Mouse (Mus musculus) ovary, postnatal 14 days (tissue): ENCODE results near the gene Sik3.
"Not testable (repeated sequence)": the region's sequence is repeated elsewhere in the genome, so short reads cannot be mapped to it uniquely, and the experiment has no call there.

Experiments used
- DNase-seq: peaks from one replicate; pipeline ENCODE4 v3.0.0; 2022; ENCODE audit warnings: low spot score

Sik3 gene

DNA sequence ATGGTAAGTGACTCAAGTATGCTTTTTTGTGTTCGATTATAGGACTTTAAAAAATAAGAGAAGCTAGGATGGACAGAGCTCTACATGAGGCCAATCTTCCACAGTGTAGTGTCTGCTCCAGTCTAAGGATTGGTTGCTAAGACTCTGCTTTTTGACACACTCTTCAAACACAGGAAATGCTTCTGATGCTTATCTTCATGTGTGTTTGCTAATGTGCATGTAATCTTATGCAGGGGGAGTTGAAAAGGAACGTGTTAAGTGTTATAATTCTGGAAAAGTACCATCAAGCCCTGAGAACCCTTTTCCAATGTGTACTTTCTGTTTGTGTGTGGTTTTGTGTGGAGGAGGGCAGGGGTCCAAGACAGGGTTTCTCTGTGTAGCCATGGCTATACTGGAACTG is 141.8 kb downstream of the Sik3 start:
- no peak for DNase-seq

GRCm38 (mm10) chr9:46155026-46155425 is 142.4 kb downstream of the Sik3 start:
- DNase-seq = no peak

- not testable (repeated sequence) for DNase-seq
Observed at GRCm38 (mm10) chr9:46155818-46156217, 143.2 kb downstream of the Sik3 start.

GRCm38 (mm10) chr9:46156711-46157110 is 144.1 kb downstream of the Sik3 start:
- DNase-seq = no peak

DNA sequence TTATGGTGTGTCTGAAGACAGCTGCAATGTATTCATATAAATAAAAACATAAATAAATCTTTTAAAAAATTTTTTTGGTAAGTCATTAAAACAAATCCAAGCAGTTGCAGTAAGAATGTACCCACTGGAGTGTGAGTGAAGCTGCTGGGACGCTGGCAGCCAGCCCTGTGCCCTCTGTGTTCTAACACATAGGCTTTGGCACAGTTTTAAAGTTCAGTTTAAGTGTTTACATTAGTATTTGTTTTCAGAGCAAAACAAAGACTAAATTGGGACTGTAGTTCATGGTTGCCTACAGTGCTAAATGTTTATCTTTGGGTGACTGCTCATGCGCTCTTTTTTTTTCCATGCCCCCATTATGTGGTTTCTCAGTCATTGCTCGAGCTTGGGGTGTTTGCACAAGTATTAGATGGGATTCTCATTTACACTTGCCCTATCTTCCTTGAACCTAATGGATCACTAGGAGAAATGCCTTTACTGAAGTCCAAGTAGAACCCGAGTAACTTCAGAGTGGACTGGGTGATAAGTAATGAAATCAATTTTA is 145.7 kb downstream of the Sik3 start:
- DNase-seq = no peak

DNA sequence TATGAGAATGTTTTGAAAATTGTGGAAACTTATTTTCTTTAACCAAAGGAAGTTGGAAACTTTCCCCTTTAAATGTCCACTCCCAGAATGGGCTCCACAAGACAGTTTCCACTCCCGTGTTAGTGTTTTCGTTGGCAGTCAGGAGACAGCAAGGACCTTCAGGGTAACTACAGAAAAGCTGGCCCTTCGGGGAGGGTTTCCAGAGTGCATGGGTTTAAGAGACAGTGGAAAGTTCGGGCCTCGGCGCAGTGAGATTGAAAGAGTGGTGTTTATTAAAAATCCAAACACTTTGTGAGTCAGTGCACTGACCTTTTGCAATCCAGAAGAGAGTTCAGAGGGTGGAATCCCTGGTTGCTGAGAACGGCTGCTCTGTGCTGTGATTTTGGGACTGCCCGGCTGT is 150.8 kb downstream of the Sik3 start:
- DNase-seq = no peak

- no peak for DNase-seq
Observed at GRCm38 (mm10) chr9:46168802-46169201, 156.2 kb downstream of the Sik3 start.

GRCm38 (mm10) chr9:46172251-46172650 is 159.6 kb downstream of the Sik3 start:
- DNase-seq = no peak

DNA sequence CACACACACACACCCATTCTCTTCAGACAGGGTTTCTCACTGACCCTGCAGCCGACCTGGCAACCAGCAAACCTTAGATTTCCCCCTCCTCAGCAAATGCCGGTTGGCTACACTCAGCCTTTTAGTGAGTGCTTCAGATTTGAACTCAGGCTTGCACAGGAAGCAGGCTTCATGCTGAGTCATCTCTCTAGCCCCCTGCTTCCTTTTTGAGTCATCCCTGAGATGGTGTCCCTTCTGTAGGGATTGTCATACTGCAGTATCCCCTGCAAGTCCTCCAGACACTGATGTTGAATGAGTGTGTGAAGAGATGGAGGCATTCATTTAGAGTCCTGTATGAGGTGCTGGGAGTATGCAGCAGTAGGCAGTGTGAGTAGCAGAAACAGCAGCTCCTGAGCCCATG is 160.3 kb downstream of the Sik3 start:
- no peak for DNase-seq

GRCm38 (mm10) chr9:46173919-46174318 is 161.3 kb downstream of the Sik3 start:
- DNase-seq = no peak

DNA sequence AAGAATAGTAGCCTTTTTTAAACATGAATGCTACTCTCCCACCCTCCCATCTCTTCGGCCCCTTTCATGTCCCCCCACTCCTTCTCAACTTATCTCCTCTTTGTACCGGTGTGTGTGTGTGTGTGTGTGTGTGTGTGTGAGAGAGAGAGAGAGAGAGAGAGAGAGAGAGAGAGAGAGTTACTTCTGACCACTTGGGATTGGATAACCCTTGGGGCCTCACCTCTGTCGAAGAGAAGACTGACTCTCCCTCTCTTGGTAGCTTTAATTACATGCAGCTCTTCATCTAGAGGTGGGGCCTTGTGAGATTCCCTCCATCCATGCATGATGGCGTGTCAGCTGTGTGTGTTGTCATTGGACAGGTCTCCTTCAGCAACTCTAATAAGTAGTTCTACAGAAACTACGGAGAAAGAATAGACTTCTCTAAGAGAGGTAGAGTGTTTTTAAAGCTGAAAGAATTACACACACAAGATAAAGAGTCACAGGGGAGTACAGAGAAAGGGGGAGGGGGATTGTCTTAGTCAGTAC is 162.2 kb downstream of the Sik3 start:
- DNase-seq = no peak

DNA sequence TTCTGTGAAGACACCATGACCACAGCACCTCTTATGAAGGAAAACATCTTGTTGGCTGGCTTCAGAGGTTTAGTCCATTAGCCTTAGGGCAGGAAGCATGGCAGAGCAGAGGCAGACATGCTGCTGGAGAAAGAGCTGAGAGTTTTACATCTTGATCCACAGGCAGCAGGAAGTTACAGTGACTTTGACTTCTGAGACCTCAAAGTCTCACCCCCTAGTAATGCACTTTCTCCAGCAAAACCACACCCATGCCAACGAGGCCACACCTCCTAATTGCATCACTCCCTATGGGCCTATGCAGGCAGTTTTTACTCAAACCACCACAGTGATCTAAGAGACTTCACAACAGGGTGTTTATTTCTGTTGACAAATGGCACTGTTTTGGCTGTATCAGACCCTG is 162.7 kb downstream of the Sik3 start:
- DNase-seq = no peak

- no peak for DNase-seq
Observed at GRCm38 (mm10) chr9:46175938-46176375, 163.3 kb downstream of the Sik3 start.

DNA sequence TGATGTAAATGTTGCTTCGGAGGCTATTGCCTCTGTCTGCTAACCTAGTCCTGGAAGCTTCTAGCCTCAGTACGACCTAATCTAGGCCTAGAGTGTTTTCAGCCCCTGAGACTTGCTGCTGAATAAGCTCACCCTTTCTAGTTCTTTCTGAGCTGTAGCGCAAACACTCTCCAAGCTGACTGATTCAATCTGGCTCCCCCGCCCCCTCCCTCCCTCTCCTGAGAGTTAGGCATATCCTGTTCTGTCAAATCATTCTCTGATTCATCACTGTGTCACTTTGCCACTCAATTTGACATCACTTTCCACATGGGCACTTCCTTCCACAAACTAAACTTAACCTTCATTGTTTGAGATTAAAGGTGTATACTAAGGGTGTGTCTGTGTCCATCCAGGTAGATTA is 164.0 kb downstream of the Sik3 start:
- DNase-seq = no peak

GRCm38 (mm10) chr9:46178595-46178994 is 166.0 kb downstream of the Sik3 start:
- DNase-seq = no peak

DNA sequence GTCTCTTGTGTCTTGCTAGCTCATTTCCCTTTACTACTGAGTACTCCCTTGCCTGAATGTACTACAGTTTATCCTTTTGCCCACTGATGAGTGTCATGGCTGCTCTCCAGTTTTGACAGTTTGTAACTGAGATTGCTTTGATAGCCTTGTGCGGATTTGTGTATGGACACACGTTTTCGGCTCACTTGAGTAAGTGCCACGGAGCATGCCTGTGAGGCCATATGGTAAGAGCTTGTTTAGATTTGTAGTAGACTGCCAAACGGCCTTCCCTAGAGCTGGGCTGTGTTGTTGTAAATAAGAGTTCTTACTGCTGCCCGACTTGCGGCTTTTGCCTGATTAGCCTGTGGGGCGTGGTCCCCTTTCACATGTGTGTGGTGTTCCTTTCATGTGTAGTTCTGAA is 168.7 kb downstream of the Sik3 start:
- no peak for DNase-seq

GRCm38 (mm10) chr9:46184542-46184941 is 171.9 kb downstream of the Sik3 start:
- no peak for DNase-seq

DNA sequence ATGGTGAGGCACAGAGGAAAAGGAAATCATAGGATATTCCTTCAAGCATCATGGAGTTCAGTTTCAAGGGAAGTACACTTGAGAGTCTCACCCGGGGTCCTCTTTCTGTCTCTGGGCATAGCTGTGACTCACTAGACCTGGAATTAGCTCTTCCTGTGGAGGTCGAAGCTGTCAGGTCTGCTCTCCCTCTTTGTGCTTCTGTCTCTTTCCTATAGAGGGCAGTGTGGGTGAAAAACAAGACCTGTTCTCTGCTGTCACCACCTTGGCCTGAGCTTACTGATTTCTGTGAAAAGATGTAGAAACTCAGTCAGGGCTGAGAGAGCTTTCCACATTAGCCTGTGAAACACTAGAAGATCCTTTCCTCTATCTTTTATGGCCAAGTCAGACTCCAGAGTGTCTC is 172.6 kb downstream of the Sik3 start:
- DNase-seq = no peak

DNA sequence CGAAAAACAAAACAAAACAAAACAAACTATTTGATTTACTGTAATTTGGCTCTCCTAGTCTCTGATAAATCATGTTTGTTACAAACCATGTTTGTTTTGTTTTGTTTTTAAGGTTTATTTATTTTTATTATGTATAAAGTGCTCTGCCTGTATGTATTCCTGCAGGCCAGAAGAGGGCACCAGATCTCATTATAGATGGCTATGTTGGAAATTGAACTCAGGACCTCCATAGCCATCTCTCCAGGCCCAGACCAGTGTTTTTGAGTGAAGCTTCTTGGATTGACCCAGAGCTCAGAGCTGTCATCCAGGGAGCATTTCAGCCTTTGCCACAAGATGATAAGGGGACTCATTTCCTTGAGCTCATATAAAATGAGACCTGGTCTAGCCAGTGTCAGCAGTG is 173.8 kb downstream of the Sik3 start:
- DNase-seq = no peak

GRCm38 (mm10) chr9:46188370-46188769 is 175.8 kb downstream of the Sik3 start:
- no peak for DNase-seq

DNA sequence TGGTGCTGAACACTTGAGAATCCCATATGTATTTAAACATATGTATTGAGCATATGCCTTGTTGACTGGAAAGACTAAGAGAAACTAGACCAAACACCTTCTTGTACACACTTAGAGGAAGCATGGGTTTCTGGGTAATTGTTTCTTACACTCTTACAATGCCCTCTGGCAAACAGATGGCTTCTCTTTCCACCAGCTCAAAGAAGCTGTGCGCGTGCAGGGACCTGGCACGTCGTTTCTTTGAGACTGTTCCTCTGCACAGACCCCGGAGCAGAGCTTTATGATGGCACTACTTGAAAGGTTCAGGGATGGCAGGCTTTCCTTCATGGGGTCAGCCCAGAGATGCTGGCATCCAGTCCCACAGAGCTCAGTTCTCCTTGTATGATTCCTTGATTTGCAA is 176.3 kb downstream of the Sik3 start:
- no peak for DNase-seq

DNA sequence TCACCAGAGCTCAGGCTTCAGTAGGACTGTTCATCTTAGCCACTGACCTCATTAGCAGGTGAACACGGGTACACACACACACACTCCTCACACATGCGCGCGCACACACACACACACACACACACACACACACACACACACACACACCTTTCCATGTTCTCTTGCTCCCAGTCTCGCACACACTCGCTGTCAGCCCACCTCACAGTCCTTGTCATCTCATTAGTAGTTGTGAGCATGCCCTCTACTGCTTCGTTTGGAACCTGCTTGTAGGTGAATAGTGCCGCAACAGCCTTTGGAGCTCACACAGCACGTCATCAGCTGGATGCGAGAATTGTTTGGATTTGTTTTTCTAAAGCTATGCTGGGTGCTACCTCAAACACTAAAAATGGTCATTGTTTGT is 176.8 kb downstream of the Sik3 start:
- no peak for DNase-seq

GRCm38 (mm10) chr9:46191234-46191633 is 178.6 kb downstream of the Sik3 start:
- DNase-seq = no peak

GRCm38 (mm10) chr9:46191644-46192043 is 179.0 kb downstream of the Sik3 start:
- peak; percentile 43 for DNase-seq

DNA sequence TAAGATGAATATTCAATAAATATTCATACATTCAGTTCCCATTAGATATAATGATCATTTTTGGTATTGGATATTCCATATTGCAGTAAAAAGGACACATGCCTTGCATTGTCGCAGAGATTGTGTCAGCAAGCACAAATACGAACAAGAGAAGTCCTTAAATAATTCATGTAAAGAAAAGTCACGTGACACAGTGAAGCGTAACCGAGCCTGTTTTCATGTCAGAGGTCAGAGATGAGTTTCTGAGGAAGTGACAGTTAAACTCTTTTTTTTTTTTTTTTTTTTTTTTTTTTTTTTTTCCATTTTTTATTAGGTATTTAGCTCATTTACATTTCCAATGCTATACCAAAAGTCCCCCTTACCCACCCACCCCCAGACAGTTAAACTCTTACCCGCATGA is 180.0 kb downstream of the Sik3 start:
- DNase-seq = no peak
